Mouse (Mus musculus) CH12.LX (cell line): ENCODE results near the gene Usb1. TPM values are rescaled to one million over a fixed set of nuclear protein-coding genes. Genes with fewer than 3 reads are reported as not detected.

Experiments
- DNase-seq: peaks from one replicate; pipeline ENCODE4 v3.0.0-alpha.2; 2013; ENCODE audit errors: extremely low read depth
- H3K27ac ChIP-seq: 2 replicates; pipeline ENCODE4 v1.5.1; 2012; ENCODE audit warnings: low read depth, mild to moderate bottlenecking, control low read depth, moderate library complexity; ENCODE audit not compliant: insufficient read depth
- H3K27me3 ChIP-seq: replicated peaks from 2 replicates; pipeline ENCODE3; 2012; ENCODE audit warnings: inconsistent platforms
- H3K36me3 ChIP-seq, 2 experiments: replicated peaks in 1 of 2; 2 replicates each; pipeline versions ENCODE3 to v1.6.1; 2012; ENCODE audit warnings: inconsistent platforms in 1 of 2, low read length in 1 of 2, mild to moderate bottlenecking in 1 of 2, mixed read lengths in 1 of 2, moderate library complexity in 1 of 2; ENCODE audit not compliant: control insufficient read depth in 1 of 2, insufficient read depth in 1 of 2
- H3K4me1 ChIP-seq, 2 experiments: 2 replicates each; pipeline ENCODE4 v1.6.1; 2012; ENCODE audit warnings: inconsistent platforms in 1 of 2, moderate library complexity in 1 of 2; ENCODE audit not compliant: insufficient read depth in 2 of 2, control insufficient read depth in 1 of 2
- H3K4me2 ChIP-seq: 2 replicates; pipeline ENCODE4 v1.6.1; 2012; ENCODE audit warnings: low read depth, mild to moderate bottlenecking, control low read depth; ENCODE audit not compliant: poor library complexity, insufficient read depth, severe bottlenecking
- H3K4me3 ChIP-seq, 3 experiments: fragments of 150-350 bp in 1 of 3; sonication (generic) in 1 of 3; replicated peaks in 1 of 3; 2 replicates each; pipeline versions ENCODE3 to v1.5.1; 2011 to 2012; ENCODE audit warnings: low read depth in 2 of 3, low read length in 2 of 3, mild to moderate bottlenecking in 2 of 3, moderate library complexity in 2 of 3, control low read depth in 1 of 3, improper control_type of control experiment in 1 of 3, inconsistent platforms in 1 of 3, mixed read lengths in 1 of 3; ENCODE audit not compliant: poor library complexity in 1 of 3
- H3K79me2 ChIP-seq: replicated peaks from 2 replicates; pipeline ENCODE4 v1.6.1; 2012; ENCODE audit warnings: mild to moderate bottlenecking, moderate library complexity; ENCODE audit not compliant: control insufficient read depth, poor library complexity, insufficient read depth, severe bottlenecking; ENCODE audit errors: extremely low read depth
- H3K9ac ChIP-seq: 2 replicates; pipeline ENCODE4 v1.6.1; 2012; ENCODE audit warnings: low read depth, mild to moderate bottlenecking, control low read depth, moderate library complexity; ENCODE audit not compliant: insufficient read depth
- H3K9me3 ChIP-seq: replicated peaks from 2 replicates; pipeline ENCODE3; 2012; ENCODE audit warnings: low read length, inconsistent platforms, mixed read lengths
- BHLHE40 ChIP-seq: IDR thresholded peaks from 2 replicates; pipeline ENCODE4 v1.6.1; 2011; ENCODE audit warnings: mild to moderate bottlenecking, low read depth, low read length, improper control_type of control experiment
- CHD1 ChIP-seq: IDR thresholded peaks from 2 replicates; pipeline ENCODE4 v1.6.1; 2012; ENCODE audit warnings: low read depth, low read length, improper control_type of control experiment, inconsistent platforms
- CHD2 ChIP-seq: IDR thresholded peaks from 2 replicates; pipeline ENCODE4 v1.6.1; 2011; ENCODE audit warnings: low read length, improper control_type of control experiment
- CTCF ChIP-seq, 2 experiments: IDR thresholded peaks in 1 of 2; conservative IDR thresholded peaks in 1 of 2; 2 replicates each; pipeline ENCODE4 v1.5.1; 2011 to 2012; ENCODE audit warnings: low read depth in 2 of 2, low read length in 2 of 2, improper control_type of control experiment in 1 of 2, inconsistent platforms in 1 of 2, mild to moderate bottlenecking in 1 of 2, moderate library complexity in 1 of 2
- EP300 ChIP-seq: IDR thresholded peaks from 2 replicates; pipeline ENCODE4 v1.6.1; 2011; ENCODE audit warnings: low read length, improper control_type of control experiment
- MAX ChIP-seq: IDR thresholded peaks from 2 replicates; pipeline ENCODE4 v1.6.1; 2011; ENCODE audit warnings: low read length, improper control_type of control experiment
- MAZ ChIP-seq: IDR thresholded peaks from 2 replicates; pipeline ENCODE4 v1.6.1; 2012; ENCODE audit warnings: low read depth, mild to moderate bottlenecking, inconsistent platforms, low read length, improper control_type of control experiment, moderate library complexity
- MEF2A ChIP-seq: IDR thresholded peaks from 2 replicates; pipeline ENCODE4 v1.6.1; 2014; ENCODE audit warnings: low read depth, mild to moderate bottlenecking, inconsistent platforms, low read length, improper control_type of control experiment, borderline replicate concordance
- MXI1 ChIP-seq: IDR thresholded peaks from 2 replicates; pipeline ENCODE4 v1.6.1; 2011; ENCODE audit warnings: mild to moderate bottlenecking, low read depth, low read length, improper control_type of control experiment
- NELFE ChIP-seq: IDR thresholded peaks from 2 replicates; pipeline ENCODE4 v1.6.1; 2011; ENCODE audit warnings: low read depth, low read length, improper control_type of control experiment
- NRF1 ChIP-seq: IDR thresholded peaks from 2 replicates; pipeline ENCODE4 v1.6.1; 2014; ENCODE audit warnings: low read depth, mild to moderate bottlenecking, inconsistent platforms, low read length, improper control_type of control experiment, moderate library complexity
- PAX5 ChIP-seq: IDR thresholded peaks from 2 replicates; pipeline ENCODE4 v1.6.1; 2012; ENCODE audit warnings: low read length, inconsistent platforms, mixed read lengths
- POLR2A ChIP-seq: IDR thresholded peaks from 2 replicates; pipeline ENCODE4 v1.6.1; 2011; ENCODE audit warnings: low read depth, mild to moderate bottlenecking, improper control_type of control experiment, low read length
- RAD21 ChIP-seq: IDR thresholded peaks from 2 replicates; pipeline ENCODE4 v1.6.1; 2011; ENCODE audit warnings: low read depth, mild to moderate bottlenecking, low read length, improper control_type of control experiment, moderate library complexity
- RCOR1 ChIP-seq: conservative IDR thresholded peaks from 2 replicates; pipeline ENCODE4 v1.6.1; 2012; ENCODE audit warnings: low read depth, mild to moderate bottlenecking, inconsistent platforms, low read length, improper control_type of control experiment
- SMC3 ChIP-seq: IDR thresholded peaks from 2 replicates; pipeline ENCODE4 v1.6.1; 2011; ENCODE audit warnings: low read depth, low read length, improper control_type of control experiment
- TCF12 ChIP-seq: IDR thresholded peaks from 2 replicates; pipeline ENCODE4 v1.6.1; 2014; ENCODE audit warnings: low read depth, mild to moderate bottlenecking, inconsistent platforms, low read length, improper control_type of control experiment
- UBTF ChIP-seq: IDR thresholded peaks from 2 replicates; pipeline ENCODE4 v1.6.1; 2012; ENCODE audit warnings: low read depth, mild to moderate bottlenecking, inconsistent platforms, low read length, improper control_type of control experiment, moderate library complexity
- USF1 ChIP-seq: IDR thresholded peaks from 2 replicates; pipeline ENCODE4 v1.6.1; 2014; ENCODE audit warnings: low read depth, mild to moderate bottlenecking, inconsistent platforms, low read length, improper control_type of control experiment
- USF2 ChIP-seq: conservative IDR thresholded peaks from 2 replicates; pipeline ENCODE4 v1.6.1; 2011; ENCODE audit warnings: low read depth, low read length, improper control_type of control experiment
- ZC3H11A ChIP-seq: IDR thresholded peaks from 2 replicates; pipeline ENCODE4 v1.6.1; 2012; ENCODE audit warnings: low read depth, mild to moderate bottlenecking, inconsistent platforms, low read length, improper control_type of control experiment
- ZKSCAN1 ChIP-seq: IDR thresholded peaks from 2 replicates; pipeline ENCODE4 v1.6.1; 2012; ENCODE audit warnings: low read depth, inconsistent platforms, low read length, improper control_type of control experiment, borderline replicate concordance
- ZNF384 ChIP-seq: IDR thresholded peaks from 2 replicates; pipeline ENCODE4 v1.6.1; 2012; ENCODE audit warnings: low read depth, low read length, improper control_type of control experiment, inconsistent platforms
- dilution Hi-C: fragments of 300-500 bp; cut with MboI; formaldehyde crosslinking; loops from 2 replicates; pipeline ENCODE4 v1.14.3; 2020; ENCODE audit warnings: low sequenced_read_pairs; ENCODE audit not compliant: extremely low pct_unique_long_range_greater_than_20kb, extremely low pct_ligation_motif_present
- in situ Hi-C: fragments of 300-500 bp; cut with MboI; formaldehyde crosslinking; loops from 3 replicates; pipeline ENCODE4 v1.14.3; 2019; ENCODE audit warnings: low sequenced_read_pairs, low pct_ligation_motif_present, low pct_unique_long_range_greater_than_20kb, mixed read lengths
- polyA plus RNA-seq: library from polyadenylated mRNA; unstranded; fragments of >175 nt; gene quantifications from 2 replicates; pipeline ENCODE4 v1.2.1, GENCODE M21; 2012; ENCODE audit warnings: low read depth; ENCODE audit not compliant: insufficient read length
- total RNA-seq, 2 experiments: library from RNA; depleted of rRNA; stranded (reverse); fragments of 300-350 nt in 1 of 2; fragments of >200 nt in 1 of 2; gene quantifications; 2 replicates each; pipeline ENCODE4 v1.2.3; 2012 to 2014

Gene Usb1
- total and polyA plus RNA-seq, 3 experiments, result 15.2 to 25.0 (median 16.4) TPM

DNA sequence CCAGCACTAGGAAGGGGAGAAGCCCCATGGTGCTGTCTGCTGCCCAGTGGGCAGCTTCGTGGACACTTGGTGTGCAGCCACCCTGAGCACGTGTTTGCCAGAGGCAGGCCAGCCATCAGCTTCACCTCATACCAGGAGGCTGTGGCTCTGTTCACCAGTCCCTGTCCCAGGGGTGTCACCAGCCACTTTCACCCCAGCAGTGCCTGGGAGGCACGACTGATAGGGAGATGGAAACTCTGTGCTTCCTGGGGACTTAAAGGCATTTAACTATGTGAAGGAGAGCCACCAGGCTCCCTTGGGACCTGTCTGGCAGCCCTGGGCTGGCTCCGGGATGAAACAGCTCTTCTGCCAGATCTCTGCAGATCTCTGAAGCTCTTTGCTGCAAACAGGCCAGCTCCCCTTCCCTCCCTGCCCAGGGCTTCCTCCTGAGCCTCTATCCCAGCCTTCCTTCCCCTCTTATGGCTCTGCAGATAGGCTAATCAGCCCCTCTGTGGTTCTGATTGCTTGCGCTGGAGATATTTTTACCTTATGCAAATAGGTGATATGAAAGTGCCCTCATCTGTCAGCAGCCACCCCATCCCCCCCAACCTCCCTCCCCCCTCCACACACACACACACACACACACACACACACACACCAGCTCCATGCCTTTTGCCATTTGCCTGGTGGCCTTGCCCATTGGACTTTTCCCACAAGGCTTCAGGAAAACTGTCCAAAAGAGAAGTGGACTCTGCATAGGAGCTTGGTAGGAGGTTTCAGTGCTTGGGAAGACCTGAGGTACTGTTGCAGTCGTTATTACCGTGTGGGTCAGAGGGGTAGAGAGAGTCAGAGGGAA lies 28.3 kb downstream of the Usb1 start:
- Histone ChIP-seq H3K4me2 (peak overlapping the region; percentile 47), H3K4me3 (peak overlapping the region in 1 of 3 experiments; percentile 9), H3K9me3 (no peaks in the 10 kb centered on the region), H3K36me3 (no peaks in the 10 kb centered on the region), H3K4me1 (peaks cover 22 to 34% of the 10 kb centered on the region in 2 experiments), H3K9ac (no peak overlapping the region), H3K79me2 (no peaks in the 10 kb centered on the region), H3K27ac (no peak overlapping the region), H3K27me3 (no peaks in the 10 kb centered on the region)
- dilution Hi-C loops (no loop called here), in situ Hi-C loops (loop anchor here (10.0 kb wide), 1 partner anchor 74 kb away; the partner anchor contains the start of gene Cfap20)
- TF ChIP-seq USF2 (no peak), ZKSCAN1 (no peak), TCF12 (no peak), CHD1 (no peak), MAZ (no peak), CTCF (conservative IDR thresholded peaks at IDR 0.05 in 1 of 2, IDR thresholded peaks at IDR 0.05 in 1 of 2; ENCODE audit: low read depth in 2 of 2, low read length in 2 of 2) (no peak), ZNF384 (no peak), UBTF (no peak), ZC3H11A (no peak), EP300 (0 out of 2 replicates have a peak, but pooled peaks have one; percentile 15), NRF1 (no peak), MEF2A (no peak), BHLHE40 (0 out of 2 replicates have a peak, but pooled peaks have one; percentile 31), POLR2A (no peak), RCOR1 (no peak), CHD2 (no peak), NELFE (no peak), MAX (peak; percentile 77), USF1 (no peak), MXI1 (0 out of 2 replicates have a peak, but pooled peaks have one; percentile 37), RAD21 (no peak), PAX5 (no peak), SMC3 (no peak)
- peak; percentile 64 for DNase-seq

DNA sequence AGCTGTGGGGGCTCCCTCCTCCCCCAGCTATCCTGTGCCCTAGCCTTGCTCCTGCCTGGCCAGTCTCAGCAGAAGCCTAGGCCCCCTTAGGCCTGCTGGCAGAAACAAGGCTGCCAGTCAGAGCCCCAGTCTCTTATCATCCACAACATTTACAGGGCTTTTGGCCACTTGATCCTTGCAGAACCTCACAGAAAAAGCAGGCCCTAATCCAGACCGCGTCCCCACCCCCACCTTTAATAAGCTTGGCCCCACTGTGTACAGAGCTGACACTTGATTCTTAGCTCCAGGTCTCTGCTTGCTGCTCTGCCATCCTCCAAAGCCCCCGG lies 28.9 kb downstream of the Usb1 start:
- no peak overlapping the region for H3K9ac ChIP-seq
- no peaks in the 10 kb centered on the region for H3K27me3 ChIP-seq
- no peak overlapping the region for H3K27ac ChIP-seq
- TF ChIP-seq MAZ, result no peak
- TF ChIP-seq ZKSCAN1, result no peak
- no peak for TF ChIP-seq PAX5
- TF ChIP-seq MXI1, result no peak
- no peaks in the 10 kb centered on the region for H3K79me2 ChIP-seq
- H3K4me2 ChIP-seq, result peak overlapping the region; percentile 40; the same call in 1 of the 2 replicates
- H3K4me1 ChIP-seq, result peaks cover 22 to 34% of the 10 kb centered on the region in 2 experiments
- no peaks in the 10 kb centered on the region for H3K36me3 ChIP-seq
- in situ Hi-C loops, result loop anchor here (10.0 kb wide), 1 partner anchor 74 kb away; the partner anchor contains the start of gene Cfap20
- H3K4me3 ChIP-seq, result no peak overlapping the region
- no peaks in the 10 kb centered on the region for H3K9me3 ChIP-seq
- DNase-seq, result no peak
- dilution Hi-C loops, result no loop called here
